Mouse (Mus musculus) G1E (cell line): ENCODE results near the gene Mok. TPM values are rescaled to one million over a fixed set of nuclear protein-coding genes. Genes with fewer than 3 reads are reported as not detected.

Source experiments
- ATAC-seq: 2 replicates; pipeline ENCODE4 v1.8.0; 2016; ENCODE audit warnings: mild to moderate bottlenecking; ENCODE audit not compliant: insufficient number of reproducible peaks, poor library complexity, low FRiP score, severe bottlenecking; ENCODE audit errors: extremely low read depth
- DNase-seq: peaks from one replicate; pipeline ENCODE4 v3.0.0; 2012; ENCODE audit warnings: low spot score
- H3K27me3 ChIP-seq: 2 replicates; pipeline ENCODE4 v1.6.1; 2012; ENCODE audit warnings: mild to moderate bottlenecking, low read length, inconsistent platforms; ENCODE audit not compliant: insufficient read depth
- H3K36me3 ChIP-seq: replicated peaks from 2 replicates; pipeline ENCODE3; 2012; ENCODE audit warnings: mild to moderate bottlenecking, inconsistent platforms
- H3K4me1 ChIP-seq: 2 replicates; pipeline ENCODE4 v1.6.1; 2012; ENCODE audit warnings: low read depth, low read length, inconsistent platforms, mixed read lengths; ENCODE audit not compliant: insufficient read depth
- H3K4me3 ChIP-seq: 2 replicates; pipeline ENCODE4 v1.5.1; 2012; ENCODE audit warnings: low read depth, mild to moderate bottlenecking, inconsistent platforms, low read length, moderate library complexity, mixed read lengths
- H3K9me3 ChIP-seq: replicated peaks from 2 replicates; pipeline ENCODE4 v1.6.1; 2012; ENCODE audit warnings: inconsistent platforms
- CTCF ChIP-seq: IDR thresholded peaks from 2 replicates; pipeline ENCODE4 v1.5.1; 2012; ENCODE audit warnings: low read depth, low read length, inconsistent platforms, mixed read lengths
- GATA1 ChIP-seq: IDR thresholded peaks from 2 replicates; pipeline ENCODE4 v1.6.1; 2012; ENCODE audit warnings: borderline replicate concordance, low read length, inconsistent platforms, mixed read lengths
- GATA2 ChIP-seq: IDR thresholded peaks from 2 replicates; pipeline ENCODE4 v1.6.1; 2012; ENCODE audit warnings: low read depth, low read length, inconsistent platforms, borderline replicate concordance
- POLR2AphosphoS5 ChIP-seq: IDR thresholded peaks from 2 replicates; pipeline ENCODE4 v1.6.1; 2012; ENCODE audit warnings: low read depth, low read length, inconsistent platforms; ENCODE audit not compliant: insufficient replicate concordance
- TAL1 ChIP-seq: conservative IDR thresholded peaks from 2 replicates; pipeline ENCODE4 v1.6.1; 2012; ENCODE audit warnings: low read depth, low read length, inconsistent platforms, mixed read lengths
- polyA plus RNA-seq: library from polyadenylated mRNA; stranded (reverse); fragments of >175 nt; gene quantifications from 2 replicates; pipeline ENCODE4 v1.2.3, GENCODE M21; 2012
- total RNA-seq, 2 experiments: library from RNA; stranded (forward) in 1 of 2; stranded (reverse) in 1 of 2; fragments of 200-1000 nt in 1 of 2; fragments of >200 nt in 1 of 2; fragmentation: Nextera tagmentation in 1 of 2; gene quantifications; 2 replicates each; pipeline ENCODE4 v1.2.3; 2014 to 2017

Gene Mok
- total and polyA plus RNA-seq, 3 experiments, result 0.62 to 3.3 (median 0.93) TPM

DNA sequence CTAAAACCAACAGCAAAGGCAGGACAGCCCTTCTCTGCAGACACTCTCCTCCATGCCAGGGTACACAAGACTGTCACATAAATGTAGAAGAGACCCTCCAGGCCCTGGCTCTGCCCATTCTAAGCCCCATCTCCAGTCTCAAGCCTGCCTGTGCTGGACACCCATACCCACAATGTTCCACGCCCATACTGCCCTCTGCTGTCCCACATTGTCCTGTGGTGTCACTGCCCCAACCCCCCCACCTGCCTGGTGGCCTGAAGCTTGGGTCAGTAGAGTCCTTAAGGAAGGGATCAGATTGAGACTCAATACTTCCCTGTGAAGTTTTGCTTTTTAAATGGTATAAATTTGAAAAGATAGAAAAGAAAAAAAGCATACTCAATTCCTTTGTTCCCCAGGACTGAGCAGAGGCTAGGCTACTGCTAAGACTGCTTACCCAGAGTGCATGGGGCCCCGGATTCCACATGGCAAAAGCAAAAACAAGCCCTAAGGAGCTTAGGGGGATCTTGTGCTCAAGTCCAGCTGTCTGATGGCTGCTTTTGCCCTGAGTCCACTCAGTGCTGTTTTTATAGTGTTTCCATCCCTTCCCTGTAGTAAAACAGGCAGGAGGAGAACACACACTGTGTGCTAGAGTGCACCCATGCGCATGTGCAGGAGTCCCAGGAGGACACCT lies 34.3 kb downstream of the Mok start:
- no peaks in the 10 kb centered on the region for H3K9me3 ChIP-seq
- no peak for ATAC-seq
- no peak overlapping the region for H3K4me3 ChIP-seq
- H3K27me3 ChIP-seq, result no peaks in the 10 kb centered on the region
- DNase-seq, result no peak
- TF ChIP-seq GATA2 (no peak), CTCF (no peak), GATA1 (no peak), TAL1 (no peak)
- H3K36me3 ChIP-seq, result peaks cover 66% of the 10 kb centered on the region
- H3K4me1 ChIP-seq, result peaks cover 3% of the 10 kb centered on the region

DNA sequence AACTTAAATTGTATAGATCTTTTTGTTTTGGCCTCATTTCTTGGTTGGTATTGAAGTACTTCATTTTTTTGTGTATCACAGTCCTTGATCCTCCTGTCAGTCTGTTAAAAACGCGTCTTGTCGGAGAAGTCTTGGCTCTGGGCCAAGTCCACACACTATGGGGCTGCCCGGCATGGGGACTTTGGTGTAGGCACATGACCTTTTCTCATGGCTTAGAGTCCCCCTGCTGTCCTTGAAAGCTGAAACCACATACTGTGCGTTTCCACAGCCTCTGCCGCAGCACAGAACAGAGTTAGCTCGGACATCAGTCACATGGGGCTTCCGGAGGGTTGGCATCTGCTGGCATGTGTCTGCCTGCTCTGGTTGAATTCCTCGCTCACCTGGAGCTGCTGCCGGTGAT lies 36.5 kb downstream of the Mok start:
- Histone ChIP-seq H3K4me3 (no peak overlapping the region), H3K4me1 (peaks cover 3% of the 10 kb centered on the region), H3K27me3 (no peaks in the 10 kb centered on the region), H3K9me3 (no peaks in the 10 kb centered on the region), H3K36me3 (peaks cover 84% of the 10 kb centered on the region)
- no peak for TF ChIP-seq CTCF
- no peak for TF ChIP-seq GATA1
- no peak for TF ChIP-seq POLR2AphosphoS5
- no peak for TF ChIP-seq GATA2
- TF ChIP-seq TAL1, result no peak
- DNase-seq (no peak), ATAC-seq (no peak)

DNA sequence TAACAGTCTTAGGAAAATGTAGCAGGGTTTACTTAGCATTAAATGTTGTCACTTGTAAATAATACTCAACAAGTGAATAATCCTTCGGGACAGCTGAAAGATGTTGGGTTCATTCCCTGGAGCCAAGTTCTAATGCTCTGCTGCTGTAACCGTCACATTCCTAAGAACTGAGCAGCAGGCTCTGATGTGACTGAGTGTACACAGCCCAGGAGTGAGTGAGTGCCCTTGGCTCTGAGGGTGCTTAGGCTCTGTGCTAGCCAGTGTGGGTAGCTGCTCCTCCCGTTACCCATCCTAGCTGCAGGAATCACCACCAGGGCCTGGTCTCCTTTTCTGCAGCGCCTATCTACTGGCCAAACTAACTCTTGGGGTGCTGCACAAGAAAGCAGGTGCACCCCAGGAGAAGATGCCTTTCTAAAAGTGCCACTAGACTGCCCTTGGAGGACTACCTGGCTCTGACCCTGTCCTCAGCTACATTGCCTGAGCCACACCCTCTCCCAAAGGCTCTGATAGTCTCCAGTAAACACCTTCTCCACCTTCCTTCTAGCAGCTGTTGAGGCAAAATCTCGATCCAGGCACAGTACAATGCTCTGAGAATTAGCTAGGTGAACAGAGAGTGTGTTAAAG lies 38.0 kb downstream of the Mok start:
- H3K4me3 ChIP-seq, result no peak overlapping the region
- peaks cover 85% of the 10 kb centered on the region for H3K36me3 ChIP-seq
- no peaks in the 10 kb centered on the region for H3K27me3 ChIP-seq
- no peak for DNase-seq
- ATAC-seq, result no peak
- TF ChIP-seq GATA2, result no peak
- TF ChIP-seq TAL1, result no peak
- no peak for TF ChIP-seq GATA1
- no peak for TF ChIP-seq CTCF
- peaks cover 3% of the 10 kb centered on the region for H3K4me1 ChIP-seq
- no peaks in the 10 kb centered on the region for H3K9me3 ChIP-seq

DNA sequence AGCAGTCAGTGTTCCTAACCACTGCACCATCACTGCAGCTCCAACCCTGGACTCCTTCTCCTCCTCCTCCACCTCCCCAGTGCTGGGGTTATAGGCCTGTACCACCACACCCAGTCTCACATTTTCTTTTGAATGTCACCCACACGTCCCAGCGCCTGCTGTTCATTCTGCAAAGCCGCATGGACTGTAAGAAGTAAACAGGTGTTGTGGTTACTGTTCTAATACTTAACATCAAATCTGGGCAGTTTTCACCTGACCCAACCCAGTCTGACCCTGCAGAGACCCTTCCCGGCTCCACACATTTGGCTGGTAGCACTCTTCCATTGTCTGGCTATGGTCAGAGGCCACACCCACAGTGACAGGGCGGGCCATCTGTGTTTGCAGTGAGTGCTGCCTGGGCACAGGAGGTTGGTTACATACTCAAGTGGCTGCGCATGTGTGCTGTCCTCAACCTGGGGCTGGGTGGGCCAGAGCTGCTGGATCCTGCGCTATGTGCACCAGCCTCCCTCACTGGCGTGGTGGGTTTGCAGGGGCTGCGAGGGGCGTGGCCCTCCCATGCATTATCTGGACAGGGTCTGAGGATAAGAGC lies 38.8 kb downstream of the Mok start:
- Histone ChIP-seq H3K4me3 (no peak overlapping the region), H3K27me3 (no peaks in the 10 kb centered on the region), H3K4me1 (peaks cover 3% of the 10 kb centered on the region), H3K9me3 (no peaks in the 10 kb centered on the region), H3K36me3 (peaks cover 86% of the 10 kb centered on the region)
- TF ChIP-seq GATA2 (no peak), CTCF (no peak), POLR2AphosphoS5 (no peak), TAL1 (no peak), GATA1 (no peak)
- DNase-seq, result no peak
- ATAC-seq, result no peak

DNA sequence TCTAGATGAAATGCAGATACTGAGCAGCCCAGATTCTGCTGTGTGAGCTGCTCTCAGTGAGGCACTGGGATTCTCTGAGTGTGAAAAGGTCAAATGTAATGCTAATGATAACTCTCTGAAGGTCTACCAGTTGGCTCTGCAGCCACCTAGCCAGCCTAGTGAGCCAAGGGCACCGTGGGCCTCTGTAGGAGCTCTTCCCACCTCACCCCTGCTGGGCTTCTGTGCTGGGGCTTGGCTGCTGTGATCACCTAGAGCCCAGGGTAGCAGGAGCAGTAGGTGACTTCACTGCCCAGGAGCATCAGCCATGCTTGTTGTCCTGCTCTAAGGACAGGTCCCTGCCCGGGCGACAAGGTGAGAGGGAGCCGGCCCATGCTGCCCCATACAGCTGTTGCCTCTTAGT lies 41.5 kb downstream of the Mok start:
- DNase-seq (no peak), ATAC-seq (no peak)
- H3K27me3 ChIP-seq, result no peaks in the 10 kb centered on the region
- TF ChIP-seq GATA2 (no peak), TAL1 (no peak), POLR2AphosphoS5 (no peak), CTCF (no peak), GATA1 (no peak)
- H3K4me1 ChIP-seq, result peaks cover 3% of the 10 kb centered on the region
- H3K36me3 ChIP-seq, result peaks cover 81% of the 10 kb centered on the region
- no peak overlapping the region for H3K4me3 ChIP-seq
- H3K9me3 ChIP-seq, result no peaks in the 10 kb centered on the region

DNA sequence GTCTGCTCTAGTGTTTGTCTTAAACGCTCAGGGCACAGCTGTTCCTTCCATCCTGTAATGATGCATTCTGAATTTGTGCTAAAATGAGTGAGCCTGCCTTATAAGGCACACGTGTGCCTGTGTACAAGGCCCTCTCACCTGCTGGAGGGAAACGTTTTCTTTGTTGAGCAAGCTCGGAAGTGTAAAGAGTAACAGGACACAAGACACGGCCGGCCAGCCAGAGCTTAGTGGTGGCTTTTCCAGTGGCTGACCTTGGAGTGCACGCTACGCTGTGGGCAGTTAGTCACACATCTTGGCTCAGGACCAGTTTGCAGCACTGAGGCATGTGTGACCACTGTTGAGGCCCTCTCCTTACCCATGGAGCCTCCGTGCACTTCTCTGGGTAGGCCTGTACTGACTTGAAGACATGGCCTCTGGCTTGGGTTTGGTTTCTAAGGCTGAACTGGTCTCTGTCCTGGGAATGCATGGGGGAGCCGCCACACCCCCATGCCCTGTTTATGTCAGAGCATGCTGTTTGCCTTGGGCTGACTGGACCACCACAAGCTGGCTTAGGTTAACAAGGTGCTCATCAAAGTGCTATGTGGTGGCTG lies 42.8 kb downstream of the Mok start:
- no peak for TF ChIP-seq CTCF
- no peak for TF ChIP-seq GATA1
- no peak for TF ChIP-seq GATA2
- TF ChIP-seq POLR2AphosphoS5, result no peak
- TF ChIP-seq TAL1, result no peak
- H3K27me3 ChIP-seq, result no peaks in the 10 kb centered on the region
- no peaks in the 10 kb centered on the region for H3K9me3 ChIP-seq
- ATAC-seq, result no peak
- H3K4me3 ChIP-seq, result no peak overlapping the region
- no peak for DNase-seq
- H3K4me1 ChIP-seq, result peaks cover 3% of the 10 kb centered on the region
- peaks cover 81% of the 10 kb centered on the region for H3K36me3 ChIP-seq
